Mouse (Mus musculus): Measurements from ENCODE around the gene Timmdc1.
"Not testable (repeated sequence)": the region's sequence is repeated elsewhere in the genome, so short reads cannot be mapped to it uniquely, and the experiment has no call there.

Gene Timmdc1

DNA sequence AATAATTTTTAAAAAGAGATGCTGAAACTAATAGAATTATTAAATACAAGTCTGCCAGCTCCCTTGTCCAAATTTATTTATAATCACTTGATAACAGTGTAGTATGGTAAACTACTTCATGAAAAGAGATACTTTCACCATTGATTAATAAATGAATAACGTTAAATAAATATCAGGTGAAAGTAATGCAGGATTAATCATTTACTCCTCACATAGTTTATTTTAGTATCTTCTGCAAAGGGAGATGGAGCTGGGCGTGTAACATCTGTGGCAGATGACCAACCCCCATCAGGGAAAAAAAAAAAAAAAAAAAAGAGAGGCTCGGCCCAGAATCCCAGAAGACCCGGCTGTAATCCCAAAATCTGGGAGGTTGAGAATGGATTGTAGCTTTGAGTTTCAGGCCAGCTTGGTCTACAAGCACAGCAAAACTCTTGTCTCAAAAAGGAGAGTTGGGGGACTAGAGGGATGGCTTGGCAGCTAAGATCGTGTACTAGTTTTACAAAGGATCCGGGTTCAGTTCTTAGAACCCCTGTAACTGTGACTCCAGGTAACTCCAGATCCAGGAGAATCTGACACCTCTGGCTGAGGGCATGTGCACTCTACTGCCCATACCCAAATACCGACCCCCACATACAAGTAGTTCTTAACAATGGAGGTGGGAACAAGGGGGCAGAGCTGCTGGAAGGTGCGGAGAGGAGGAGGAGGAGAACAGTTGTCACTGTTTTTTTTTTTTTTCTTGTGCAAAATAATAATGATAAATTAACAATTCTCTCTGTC lies 1.1 kb downstream of the Timmdc1 start:
- ChIA-PET CTCF (interaction anchor here in 3 of 4 experiments (0.6 to 1.7 kb wide), 7 partner anchors 8 to 82 kb away, joined by 3 to 9 read pairs (median 6); no protein-coding TSS in a partner anchor), POLR2A (interaction anchor here (0.6 to 11.7 kb wide), 47 partner anchors 9 to 521 kb away, joined by 3 to 258 read pairs (median 6); partner anchors contain the start of genes Poglut1 (in 3 of the 4), Tmem39a (in 2 of the 4), Adprh (in 1 of the 4) and Cox17 (in 1 of the 4))

DNA sequence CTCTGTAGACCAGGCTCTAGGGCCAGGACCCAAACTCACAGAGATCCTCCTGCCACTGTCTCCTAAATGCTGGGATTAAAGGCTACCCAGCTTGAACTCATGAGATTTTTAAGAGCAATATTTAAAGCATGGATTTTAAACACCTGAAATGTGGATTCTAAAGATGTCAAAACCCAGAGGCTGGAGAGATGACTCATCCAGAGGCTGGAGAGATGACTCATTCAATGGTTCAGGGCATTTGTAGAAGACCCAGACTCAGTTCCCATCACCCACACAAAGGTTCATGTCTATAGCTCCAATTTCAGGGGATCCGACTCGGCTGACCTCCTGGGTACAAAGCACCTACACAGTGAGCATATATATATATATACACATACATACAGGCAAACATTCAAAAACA lies 3.3 kb downstream of the Timmdc1 start:
- ChIA-PET POLR2A (interaction anchor here in 3 of 4 experiments (0.7 to 11.7 kb wide), 14 partner anchors 7 to 78 kb away, joined by 3 to 258 read pairs (median 6); partner anchors contain the start of genes Poglut1 (in 1 of the 3) and Tmem39a (in 1 of the 3)), CTCF (no interaction called here)

DNA sequence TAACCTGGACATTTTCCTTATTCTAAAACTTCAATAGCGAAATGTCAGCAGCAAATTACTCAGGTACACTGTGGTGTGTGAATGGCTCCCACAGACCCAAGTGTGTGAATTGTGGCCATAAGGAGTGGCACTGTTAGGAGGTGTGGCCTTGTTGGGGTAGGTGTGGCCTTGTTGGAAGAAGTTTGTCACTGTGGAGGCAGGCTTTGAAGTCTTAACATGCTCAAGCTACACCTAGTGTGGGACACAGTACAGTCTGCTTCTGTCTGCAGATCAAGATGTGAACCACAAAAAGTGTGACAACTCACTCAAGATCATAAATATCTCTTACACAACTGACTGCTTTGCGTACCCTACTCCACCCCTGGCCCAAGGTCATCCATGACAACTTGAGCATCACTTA lies 11.6 kb downstream of the Timmdc1 start:
- ChIA-PET POLR2A (interaction anchor here (0.6 to 5.7 kb wide), 16 partner anchors 9 to 190 kb away, joined by 3 to 85 read pairs (median 3); partner anchors contain the start of gene Timmdc1 (in 4 of the 4)), CTCF (interaction anchor here in 1 of 4 experiments (1.1 kb wide), 1 partner anchor 10 kb away, joined by 4 read pairs; no protein-coding TSS in a partner anchor)

DNA sequence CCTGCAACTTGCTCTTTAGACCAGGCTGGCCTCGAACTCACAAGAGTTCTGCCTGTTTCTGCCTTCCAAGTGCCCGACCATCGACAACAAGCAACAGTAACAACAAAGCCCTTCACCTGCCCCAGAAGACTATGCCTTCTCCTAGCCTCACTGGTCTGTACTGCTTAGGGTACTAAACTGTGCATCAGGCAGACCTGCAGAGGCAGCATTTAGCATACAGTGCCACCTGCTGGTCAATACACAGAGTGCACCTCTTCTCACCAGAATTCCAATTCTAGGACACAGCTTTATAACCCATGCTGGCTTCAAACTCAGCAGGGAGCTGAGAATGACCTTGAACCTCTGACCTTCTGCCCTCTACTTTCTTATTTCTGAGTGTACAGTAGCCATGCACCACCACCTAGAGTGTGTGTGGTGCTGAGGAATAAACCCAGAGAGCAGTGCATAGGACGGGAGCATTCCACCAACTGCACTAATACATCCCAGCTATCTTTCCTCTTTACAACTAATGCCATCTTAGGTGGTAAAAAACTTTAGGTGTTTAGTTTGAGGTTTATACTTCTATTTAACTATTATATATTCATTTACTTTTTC lies 16.3 kb downstream of the Timmdc1 start:
- ChIA-PET POLR2A (interaction anchor here (0.5 to 4.0 kb wide), 15 partner anchors 9 to 181 kb away, joined by 3 to 31 read pairs (median 4); partner anchors contain the start of genes Cox17 (in 2 of the 4), Gm21987 (in 2 of the 4), Timmdc1 (in 2 of the 4) and Maats1 (in 1 of the 4)), CTCF (interaction anchor here (0.5 to 2.4 kb wide), 57 partner anchors 9 to 587 kb away, joined by 3 to 25 read pairs (median 4); partner anchors contain the start of genes Timmdc1 (in 3 of the 4), Cd80 (in 2 of the 4), Cox17 (in 2 of the 4) and Gm21987 (in 2 of the 4))

DNA sequence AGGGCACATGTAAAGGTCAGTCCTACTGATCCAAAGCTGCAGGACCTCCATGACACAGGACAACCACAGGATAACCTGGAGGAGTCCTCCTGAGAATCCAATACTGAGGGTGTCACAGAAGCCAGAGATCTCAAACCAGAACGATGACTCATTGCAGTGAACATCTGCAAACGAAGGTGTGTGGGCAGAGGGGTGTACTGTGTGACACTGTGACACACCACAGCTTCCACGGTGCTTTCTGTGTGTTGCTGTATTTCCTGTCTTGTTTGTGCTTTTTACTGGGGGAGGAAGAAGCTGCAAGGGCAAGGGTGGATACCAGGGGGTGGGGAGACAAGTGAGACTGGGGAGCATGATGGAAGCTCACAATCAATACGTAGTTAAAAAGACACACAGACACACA lies 18.9 kb downstream of the Timmdc1 start:
- POLR2A ChIA-PET = interaction anchor here in 3 of 4 experiments (0.6 to 2.3 kb wide), 9 partner anchors 9 to 248 kb away, joined by 3 to 13 read pairs (median 4); partner anchors contain the start of gene Timmdc1 (in 1 of the 3)
- CTCF ChIA-PET = interaction anchor here in 2 of 4 experiments (1.1 to 1.4 kb wide), 2 partner anchors 19 to 33 kb away, joined by 3 to 6 read pairs; no protein-coding TSS in a partner anchor

DNA sequence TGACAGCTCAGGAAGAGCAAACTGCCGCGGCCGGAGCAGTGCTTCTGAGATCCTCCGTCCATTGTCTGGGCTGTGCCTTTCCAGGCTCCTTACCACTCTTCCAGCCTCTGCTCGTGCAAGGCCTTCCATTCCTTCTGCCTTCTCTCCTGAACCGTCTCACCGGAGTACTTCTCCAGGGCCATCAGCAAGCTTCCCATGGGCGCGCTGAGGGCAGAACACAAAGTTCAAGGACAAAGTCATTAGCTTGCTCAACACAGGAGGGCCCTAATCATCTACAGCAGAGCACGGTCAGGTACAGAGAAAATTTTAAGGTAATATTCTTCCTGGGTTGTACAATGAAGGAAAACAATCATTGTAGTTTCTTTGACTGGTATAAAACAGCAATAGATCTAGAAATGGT lies 20.0 kb downstream of the Timmdc1 start:
- ChIA-PET POLR2A (interaction anchor here in 2 of 4 experiments (1.2 to 2.3 kb wide), 6 partner anchors 11 to 57 kb away, joined by 3 to 13 read pairs (median 4); partner anchors contain the start of gene Timmdc1 (in 1 of the 2)), CTCF (interaction anchor here in 2 of 4 experiments (0.5 to 1.4 kb wide), 3 partner anchors 18 to 35 kb away, joined by 3 to 6 read pairs (median 6); no protein-coding TSS in a partner anchor)

DNA sequence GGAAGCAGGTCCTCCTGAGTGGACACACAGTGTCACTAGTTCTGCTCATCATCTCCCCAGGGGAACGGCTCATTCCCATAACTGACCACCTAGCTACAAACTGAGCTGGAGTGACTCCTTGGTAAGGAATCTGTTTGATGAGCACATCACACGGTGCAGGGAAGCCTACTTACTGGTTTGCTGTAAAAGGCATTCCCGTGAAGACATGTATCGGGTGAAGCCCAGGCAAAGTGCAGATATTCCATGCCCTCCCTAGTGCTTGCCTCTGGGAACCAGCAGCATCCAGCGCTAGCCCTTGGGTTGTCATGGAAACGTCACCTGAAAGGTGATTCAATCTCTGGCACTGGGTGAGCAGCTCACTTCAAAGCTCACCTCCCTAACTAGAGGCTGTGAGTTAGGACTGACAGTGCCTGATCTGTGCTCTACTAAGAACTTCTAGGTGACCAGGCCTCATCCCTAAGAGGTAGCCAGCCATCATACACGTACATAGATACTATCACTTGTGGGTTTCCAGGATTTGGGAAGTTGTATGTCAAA lies 25.8 kb downstream of the Timmdc1 start:
- POLR2A ChIA-PET = interaction anchor here in 3 of 4 experiments (0.5 to 2.3 kb wide), 10 partner anchors 9 to 177 kb away, joined by 3 to 5 read pairs (median 3); partner anchors contain the start of gene Timmdc1 (in 1 of the 3)
- CTCF ChIA-PET = interaction anchor here in 1 of 4 experiments (2.2 kb wide), 1 partner anchor 10 kb away, joined by 8 read pairs; no protein-coding TSS in a partner anchor

DNA sequence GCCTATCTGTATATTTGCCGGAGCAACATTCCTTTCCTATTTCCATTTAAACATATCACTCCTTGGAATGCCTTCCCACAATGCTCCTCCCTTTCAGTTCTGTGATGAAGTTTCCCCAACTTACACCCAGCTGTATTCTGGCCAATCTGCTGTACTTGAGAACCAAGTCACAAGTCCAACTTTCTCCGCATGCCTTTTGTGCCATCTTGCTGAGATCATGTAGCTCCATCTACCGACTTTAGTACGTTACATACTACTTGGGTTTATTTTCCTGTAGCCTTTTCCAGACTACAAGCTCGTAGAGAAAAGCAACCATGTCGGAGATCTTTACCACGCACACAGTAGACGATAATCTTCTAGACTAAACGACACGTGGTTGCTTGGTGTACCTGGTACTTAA lies 28.6 kb downstream of the Timmdc1 start:
- POLR2A ChIA-PET = interaction anchor here in 2 of 4 experiments (0.5 to 2.1 kb wide), 8 partner anchors 11 to 246 kb away, joined by 3 to 10 read pairs (median 4); partner anchors contain the start of genes Cox17 (in 1 of the 2), Gm21987 (in 1 of the 2) and Timmdc1 (in 1 of the 2)
- CTCF ChIA-PET = interaction anchor here in 2 of 4 experiments (0.7 to 1.7 kb wide), 3 partner anchors 11 to 173 kb away, joined by 3 to 6 read pairs (median 3); no protein-coding TSS in a partner anchor

DNA sequence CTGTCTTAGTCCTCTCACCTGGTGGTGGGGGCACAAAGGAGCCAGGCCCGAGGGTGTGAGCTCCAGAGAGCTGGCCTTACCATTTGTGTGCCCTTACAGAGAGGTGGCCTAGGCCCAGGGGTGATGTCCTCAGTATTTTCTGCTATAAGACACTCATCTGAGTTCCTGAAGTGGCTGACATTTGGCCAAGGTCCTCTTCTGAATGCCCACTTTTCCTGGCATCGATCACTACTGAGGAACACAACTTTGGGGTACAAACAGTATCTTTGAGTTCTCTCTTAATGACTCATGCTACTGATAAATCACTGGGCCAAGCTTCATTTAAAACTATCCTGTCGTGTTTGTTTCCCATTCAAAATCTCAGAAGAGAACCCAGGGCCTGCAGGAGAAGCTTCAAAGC lies 29.9 kb downstream of the Timmdc1 start:
- CTCF ChIA-PET = interaction anchor here in 1 of 4 experiments (1.4 kb wide), 1 partner anchor 14 kb away, joined by 3 read pairs; no protein-coding TSS in a partner anchor
- POLR2A ChIA-PET = interaction anchor here (0.6 to 2.1 kb wide), 9 partner anchors 9 to 151 kb away, joined by 3 to 10 read pairs (median 3); partner anchors contain the start of gene Maats1 (in 1 of the 4)

DNA sequence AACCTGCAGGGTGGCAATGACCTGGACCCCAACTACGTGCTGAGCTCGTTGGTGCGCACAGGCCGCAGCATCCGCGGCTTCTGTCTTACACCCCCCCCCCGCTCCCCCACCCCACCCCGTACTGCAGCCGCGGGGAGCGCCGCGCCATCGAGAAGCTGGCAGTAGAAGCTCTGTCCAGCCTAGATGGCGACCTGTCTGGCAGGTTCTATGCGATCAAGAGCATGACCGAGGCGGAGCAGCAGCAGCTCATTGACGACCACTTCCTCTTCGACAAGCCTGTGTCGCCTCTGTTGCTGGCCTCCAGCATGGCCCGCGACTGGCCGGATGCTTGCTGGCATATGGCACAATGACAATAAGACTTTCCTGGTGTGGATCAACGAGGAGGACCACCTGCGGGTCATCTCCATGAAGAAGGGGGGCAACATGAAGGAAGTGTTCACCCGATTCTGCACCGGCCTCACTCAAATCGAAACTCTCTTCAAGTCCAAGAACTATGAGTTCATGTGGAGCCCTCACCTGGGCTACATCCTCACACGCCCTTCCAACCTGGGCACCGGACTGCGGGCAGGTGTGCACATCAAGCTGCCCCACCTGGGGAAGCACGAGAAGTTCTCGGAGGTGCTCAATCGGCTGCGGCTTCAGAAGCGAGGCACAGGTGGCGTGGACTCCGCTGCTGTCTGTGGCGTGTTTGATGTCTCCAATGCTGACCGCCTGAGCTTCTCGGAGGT lies 38.7 kb downstream of the Timmdc1 start:
- ChIA-PET CTCF (interaction anchor here (0.6 to 2.8 kb wide), 48 partner anchors 10 to 556 kb away, joined by 3 to 23 read pairs (median 4); partner anchors contain the start of genes Cox17 (in 3 of the 4), Gm21987 (in 3 of the 4), Maats1 (in 2 of the 4) and Adprh (in 1 of the 4)), POLR2A (interaction anchor here (0.6 to 2.4 kb wide), 37 partner anchors 8 to 1625 kb away, joined by 3 to 12 read pairs (median 4); partner anchors contain the start of genes Cox17 (in 3 of the 4), Gm21987 (in 3 of the 4), Maats1 (in 3 of the 4) and Timmdc1 (in 1 of the 4))

DNA sequence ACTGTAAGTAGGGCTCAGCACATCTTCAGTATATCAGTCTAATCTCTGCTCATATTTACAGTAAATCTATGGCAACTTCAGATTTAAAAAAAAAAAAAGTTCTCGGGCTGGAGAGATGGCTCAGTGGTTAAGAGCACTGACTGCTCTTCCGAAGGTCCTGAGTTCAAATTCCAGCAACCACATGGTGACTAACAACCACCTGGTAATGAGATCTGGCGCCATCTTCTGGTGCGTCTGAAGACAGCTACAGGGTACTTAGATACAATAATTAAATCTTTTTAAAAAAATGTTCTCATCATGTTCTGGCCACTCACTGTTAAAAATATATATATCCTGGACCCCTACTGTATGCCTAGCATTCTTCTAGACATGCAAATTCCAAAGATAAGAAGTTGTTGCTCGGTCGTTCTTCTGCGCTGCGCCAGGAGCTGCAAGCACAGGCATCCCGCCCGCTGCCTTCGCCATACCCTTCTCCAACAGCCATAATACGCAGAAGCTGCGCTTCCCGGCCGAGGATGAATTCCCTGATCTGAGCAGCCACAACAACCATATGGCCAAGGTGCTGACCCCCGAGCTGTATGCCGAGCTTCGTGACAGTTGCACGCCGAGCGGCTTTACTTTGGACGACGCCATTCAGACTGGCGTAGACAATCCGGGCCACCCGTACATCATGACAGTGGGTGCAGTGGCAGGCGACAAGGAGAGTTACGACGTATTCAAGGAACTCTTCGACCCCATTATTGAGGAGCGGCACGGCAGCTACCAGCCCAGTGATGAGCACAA lies 39.5 kb downstream of the Timmdc1 start:
- ChIA-PET CTCF (interaction anchor here (0.6 to 2.8 kb wide), 54 partner anchors 11 to 1098 kb away, joined by 3 to 23 read pairs (median 4); partner anchors contain the start of genes Cox17 (in 3 of the 4), Gm21987 (in 3 of the 4), Maats1 (in 2 of the 4) and Adprh (in 1 of the 4)), POLR2A (interaction anchor here (0.6 to 2.4 kb wide), 39 partner anchors 9 to 162 kb away, joined by 3 to 12 read pairs (median 4); partner anchors contain the start of genes Cox17 (in 3 of the 4), Gm21987 (in 3 of the 4), Maats1 (in 3 of the 4) and Adprh (in 2 of the 4))

DNA sequence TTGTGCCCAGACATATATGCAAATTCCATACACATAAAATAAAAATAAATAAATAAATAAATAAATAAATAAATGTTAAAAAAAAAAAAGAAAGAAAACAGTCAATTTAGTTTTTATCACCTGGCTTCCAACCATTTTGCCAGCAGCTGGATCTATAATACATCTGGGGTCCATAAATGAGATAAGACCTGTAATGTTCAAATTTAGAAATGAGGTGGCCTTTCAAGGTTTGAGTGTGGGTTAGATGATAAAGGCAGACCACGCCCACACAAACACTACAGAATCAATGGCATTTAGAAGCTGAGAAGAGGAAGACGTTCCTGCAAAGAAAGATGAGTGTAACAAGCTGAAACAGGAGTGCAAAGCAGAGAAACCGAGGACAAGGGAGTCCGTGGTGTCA lies 41.1 kb downstream of the Timmdc1 start:
- ChIA-PET POLR2A (interaction anchor here in 3 of 4 experiments (0.7 to 2.2 kb wide), 8 partner anchors 41 to 175 kb away, joined by 3 to 5 read pairs (median 3); partner anchors contain the start of genes Timmdc1 (in 2 of the 3), Cox17 (in 1 of the 3) and Gm21987 (in 1 of the 3)), CTCF (interaction anchor here in 1 of 4 experiments (0.6 to 0.9 kb wide), 3 partner anchors 10 to 274 kb away, joined by 3 to 4 read pairs (median 3); no protein-coding TSS in a partner anchor)

DNA sequence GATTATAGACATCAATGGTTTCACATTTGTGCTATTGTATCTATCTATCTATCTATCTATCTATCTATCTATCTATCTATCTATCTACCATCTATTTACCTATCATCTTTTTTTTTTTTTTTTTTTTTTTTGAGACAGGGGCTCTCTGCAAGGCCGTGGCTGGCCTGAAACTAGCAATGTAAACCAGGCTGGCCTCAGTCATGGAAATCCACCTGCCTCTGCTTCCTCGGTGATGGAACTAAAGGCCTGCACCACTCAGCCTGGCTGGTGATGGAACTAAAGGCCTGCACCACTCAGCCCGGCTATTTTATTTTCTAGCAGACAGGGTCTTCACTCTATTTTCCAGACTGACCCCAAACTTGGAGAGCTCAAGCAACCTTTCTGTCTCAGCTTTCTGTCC lies 44.2 kb downstream of the Timmdc1 start:
- POLR2A ChIA-PET = interaction anchor here in 1 of 4 experiments (0.7 to 1.1 kb wide), 4 partner anchors 24 to 136 kb away, joined by 3 to 5 read pairs (median 4); partner anchors contain the start of gene Maats1
- CTCF ChIA-PET = interaction anchor here in 1 of 4 experiments (0.7 kb wide), 1 partner anchor 157 kb away, joined by 14 read pairs; no protein-coding TSS in a partner anchor

DNA sequence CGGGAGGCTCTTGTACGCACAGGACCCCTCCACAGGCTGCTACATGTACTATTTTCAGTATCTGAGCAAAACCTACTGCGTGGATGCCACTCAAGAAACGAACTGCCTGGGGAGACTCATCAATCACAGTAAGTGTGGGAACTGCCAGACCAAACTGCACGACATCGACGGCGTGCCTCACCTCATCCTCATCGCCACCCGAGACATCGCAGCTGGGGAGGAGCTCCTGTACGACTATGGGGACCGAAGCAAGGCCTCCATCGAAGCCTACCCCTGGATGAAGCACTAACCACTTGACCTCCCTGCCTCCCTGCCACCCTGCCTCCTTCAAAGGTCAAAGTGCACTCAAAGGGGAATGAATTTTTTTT lies 45.2 kb downstream of the Timmdc1 start:
- CTCF ChIA-PET = not testable (repeated sequence)
- POLR2A ChIA-PET = interaction anchor here in 3 of 4 experiments (0.7 to 3.1 kb wide), 21 partner anchors 9 to 173 kb away, joined by 3 to 18 read pairs (median 5); no protein-coding TSS in a partner anchor
